Mouse (Mus musculus) kidney, adult 2 months (tissue): ENCODE measurements around the gene Kcnmb2.

ENCODE experiments used
- CTCF ChIP-seq: fragments of 200-500 bp; conservative IDR thresholded peaks from 2 replicates; pipeline ENCODE4 v1.5.1; 2011; ENCODE audit warnings: low read depth, mild to moderate bottlenecking, control low read depth, low read length, moderate library complexity, mixed read lengths; ENCODE audit not compliant: insufficient read depth, insufficient read length
- POLR2A ChIP-seq: fragments of 200-500 bp; IDR thresholded peaks from one replicate; pipeline ENCODE4 v1.6.1; 2011; ENCODE audit warnings: low read depth, low read length, control low read depth

DNA sequence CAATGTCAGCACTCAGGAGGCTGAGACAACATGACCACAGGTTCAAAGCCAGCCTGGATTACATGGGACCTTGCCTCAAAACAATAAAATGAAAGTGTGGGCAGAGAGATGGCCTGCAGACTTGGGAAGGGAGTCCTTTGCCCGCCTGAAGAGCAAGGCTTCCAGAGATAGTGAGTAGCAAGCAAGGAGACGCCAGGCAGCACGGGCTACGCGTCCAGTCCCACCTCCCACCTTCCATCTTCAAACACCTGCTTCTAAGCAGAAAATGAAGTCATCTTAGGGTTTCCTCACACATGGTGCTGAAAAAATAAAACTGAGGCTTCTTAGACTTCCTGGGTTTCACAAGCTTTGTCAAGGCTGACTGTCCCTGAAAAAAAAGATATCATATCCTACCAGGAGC is 109.3 kb downstream of the Kcnmb2 start:
- TF ChIP-seq POLR2A (no peak), CTCF (no peak)
